Mouse (Mus musculus) right cerebral cortex, postnatal 14 days (tissue): ENCODE measurements around the gene Emc8.

ENCODE experiments used
- DNase-seq: peaks from one replicate; pipeline ENCODE4 v3.0.0; 2022

Emc8 gene

GRCm38 (mm10) chr8:120685097-120685496 lies 16.7 kb upstream of the Emc8 start:
- DNase-seq: no peak

- no peak for DNase-seq
Observed at GRCm38 (mm10) chr8:120684082-120684481, 15.7 kb upstream of the Emc8 start.

- DNase-seq: peak; percentile 53
Observed at GRCm38 (mm10) chr8:120683602-120684001, 15.2 kb upstream of the Emc8 start.

GRCm38 (mm10) chr8:120681113-120681512 lies 12.7 kb upstream of the Emc8 start:
- no peak for DNase-seq

GRCm38 (mm10) chr8:120680405-120680804 lies 12.0 kb upstream of the Emc8 start:
- DNase-seq: peak; percentile 65

- no peak for DNase-seq
Observed at GRCm38 (mm10) chr8:120679629-120680387, 11.4 kb upstream of the Emc8 start.

GRCm38 (mm10) chr8:120678447-120678846 lies 10.1 kb upstream of the Emc8 start:
- peak; percentile 89 for DNase-seq

GRCm38 (mm10) chr8:120675718-120676117 lies 7.3 kb upstream of the Emc8 start:
- no peak for DNase-seq

GRCm38 (mm10) chr8:120673298-120673697 lies 4.9 kb upstream of the Emc8 start:
- DNase-seq: no peak

- DNase-seq: no peak
Observed at GRCm38 (mm10) chr8:120672626-120673229, 4.4 kb upstream of the Emc8 start.

GRCm38 (mm10) chr8:120671775-120672174 lies 3.4 kb upstream of the Emc8 start:
- DNase-seq: no peak

- peak; percentile 95 for DNase-seq
Observed at GRCm38 (mm10) chr8:120667561-120668373, 606 bp downstream of the Emc8 start, which contains the start of the genes Gm27021 and Cox4i1. Gene Gm27021, minus strand, starts transcription at chr8:120668079. Gene Cox4i1, plus strand, starts transcription at chr8:120668222.

- no peak for DNase-seq
Observed at GRCm38 (mm10) chr8:120666807-120667470, 1.4 kb downstream of the Emc8 start.

GRCm38 (mm10) chr8:120665726-120666455 lies 2.5 kb downstream of the Emc8 start:
- DNase-seq: no peak

- DNase-seq: no peak
Observed at GRCm38 (mm10) chr8:120664566-120664965, 3.8 kb downstream of the Emc8 start.

- DNase-seq: no peak
Observed at GRCm38 (mm10) chr8:120657415-120657814, 11.0 kb downstream of the Emc8 start.

- DNase-seq: no peak
Observed at GRCm38 (mm10) chr8:120656322-120657052, 11.9 kb downstream of the Emc8 start.

- no peak for DNase-seq
Observed at GRCm38 (mm10) chr8:120647532-120647931, 20.8 kb downstream of the Emc8 start, which contains the start of gene 1190005I06Rik. Gene 1190005I06Rik, minus strand, starts transcription at chr8:120647632.

- DNase-seq: peak; percentile 65
Observed at GRCm38 (mm10) chr8:120644663-120645062, 23.7 kb downstream of the Emc8 start.

- no peak for DNase-seq
Observed at GRCm38 (mm10) chr8:120642031-120642662, 26.2 kb downstream of the Emc8 start.

- DNase-seq: no peak
Observed at GRCm38 (mm10) chr8:120641245-120641644, 27.1 kb downstream of the Emc8 start.
